Mouse (Mus musculus): ENCODE results near the gene Knl1. TPM values are rescaled to one million over a fixed set of nuclear protein-coding genes. Genes with fewer than 3 reads are reported as not detected.

Gene Knl1
- polyA plus RNA-seq, 1 experiment from 2014 or later: 38.1 TPM

DNA sequence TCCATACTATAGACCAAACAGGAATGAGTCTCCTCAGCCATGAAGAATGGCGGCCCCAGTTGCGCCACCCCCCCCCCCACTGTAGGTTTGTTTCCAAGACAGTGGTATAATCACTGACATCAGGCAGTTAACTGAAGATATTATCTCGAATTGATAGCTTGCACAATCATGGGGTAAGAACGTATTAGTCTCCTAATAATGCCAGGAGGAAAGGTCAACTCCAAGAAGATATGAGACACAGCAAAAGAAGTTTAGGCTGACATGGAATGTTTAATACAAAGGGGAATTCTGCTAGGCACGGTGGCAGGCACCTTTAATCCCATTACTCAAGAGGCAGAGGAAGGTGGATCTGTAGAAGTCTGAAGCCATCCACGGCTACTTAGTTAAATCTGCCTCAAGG lies 99.5 kb downstream of the Knl1 start:
- no peaks in the 10 kb centered on the region for H3K4me1 ChIP-seq
- H3K27ac ChIP-seq: no peak overlapping the region
- H3K36me3 ChIP-seq: peaks cover 87% of the 10 kb centered on the region
- no peaks in the 10 kb centered on the region for H3K27me3 ChIP-seq (replicated peaks)
- no peak overlapping the region for H3K4me2 ChIP-seq (replicated peaks)
- H3K4me3 ChIP-seq: no peak overlapping the region
- H3K9ac ChIP-seq: no peak overlapping the region
- 94% methylated on average over 6 of the region's 6 CpGs for WGBS
- no peak for ATAC-seq (ENCODE audit: low FRiP score, low read depth)
- H3K9me3 ChIP-seq: no peaks in the 10 kb centered on the region

GRCm38 (mm10) chr2:119147160-119147678 lies 100.3 kb downstream of the Knl1 start:
- ATAC-seq (ENCODE audit: low FRiP score, low read depth): no peak
- H3K27ac ChIP-seq: no peak overlapping the region

DNA sequence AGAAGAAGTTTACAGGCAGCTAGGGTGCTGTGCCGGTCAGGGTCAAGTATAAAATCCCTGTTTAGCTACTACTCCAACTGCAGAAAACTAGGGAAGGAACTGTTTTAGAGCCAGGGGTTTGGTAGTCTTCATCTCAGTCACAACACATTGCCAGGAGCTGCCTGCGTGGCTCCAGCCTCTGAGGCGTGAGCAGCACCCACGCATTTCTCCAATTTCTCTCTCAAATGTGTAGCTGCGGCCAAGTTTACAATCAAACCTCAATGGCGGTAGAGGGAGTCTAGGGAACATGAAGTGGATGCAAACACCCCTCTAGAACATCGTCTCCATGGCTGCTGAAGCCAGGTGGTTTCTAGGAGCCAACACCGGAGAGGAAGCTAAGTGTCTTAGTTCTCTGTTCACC lies 100.9 kb downstream of the Knl1 start:
- Histone ChIP-seq H3K9ac (no peak overlapping the region), H3K4me1 (no peaks in the 10 kb centered on the region), H3K4me3 (no peak overlapping the region), H3K4me2 (replicated peaks) (no peak overlapping the region), H3K9me3 (no peaks in the 10 kb centered on the region), H3K36me3 (peaks cover 87% of the 10 kb centered on the region), H3K27me3 (replicated peaks) (no peaks in the 10 kb centered on the region), H3K27ac (no peak overlapping the region)
- ATAC-seq (ENCODE audit: low FRiP score, low read depth): no peak
- WGBS: 93% methylated on average over 8 of the region's 8 CpGs

More at GRCm38 (mm10) chr2:119147160-119147678, 100.3 kb downstream of the Knl1 start:
- H3K9ac ChIP-seq: no peak overlapping the region
- H3K4me3 ChIP-seq: no peak overlapping the region
- no peak overlapping the region for H3K4me2 ChIP-seq (replicated peaks)
- H3K27me3 ChIP-seq (replicated peaks): no peaks in the 10 kb centered on the region
- WGBS: 94% methylated on average over 22 of the region's 22 CpGs
- H3K4me1 ChIP-seq: no peaks in the 10 kb centered on the region
- H3K36me3 ChIP-seq: peaks cover 87% of the 10 kb centered on the region
- H3K9me3 ChIP-seq: no peaks in the 10 kb centered on the region

- ATAC-seq (ENCODE audit: low FRiP score, low read depth): no peak
- no peaks in the 10 kb centered on the region for H3K9me3 ChIP-seq
- H3K27ac ChIP-seq: no peak overlapping the region
- H3K4me1 ChIP-seq: peaks cover 11% of the 10 kb centered on the region
- H3K27me3 ChIP-seq (replicated peaks): no peaks in the 10 kb centered on the region
- no peak overlapping the region for H3K4me2 ChIP-seq (replicated peaks)
- WGBS: 87% methylated on average over 6 of the region's 6 CpGs
- H3K9ac ChIP-seq: no peak overlapping the region
- H3K36me3 ChIP-seq: peaks cover 67% of the 10 kb centered on the region
- no peak overlapping the region for H3K4me3 ChIP-seq
Observed at GRCm38 (mm10) chr2:119152255-119152654, 105.3 kb downstream of the Knl1 start.

GRCm38 (mm10) chr2:119154683-119155082 lies 107.8 kb downstream of the Knl1 start:
- no peak overlapping the region for H3K4me3 ChIP-seq
- H3K27ac ChIP-seq: no peak overlapping the region
- H3K9ac ChIP-seq: no peak overlapping the region
- H3K9me3 ChIP-seq: no peaks in the 10 kb centered on the region
- 77% methylated on average over 2 of the region's 2 CpGs for WGBS
- H3K4me1 ChIP-seq: peaks cover 11% of the 10 kb centered on the region
- peaks cover 43% of the 10 kb centered on the region for H3K36me3 ChIP-seq
- H3K27me3 ChIP-seq (replicated peaks): no peaks in the 10 kb centered on the region
- ATAC-seq (ENCODE audit: low FRiP score, low read depth): no peak
- no peak overlapping the region for H3K4me2 ChIP-seq (replicated peaks)

Other genes starting within 250 kb of the Knl1 start
- 90.3 and 93.5 TPM in 2 replicates for gene Knstrn, start 233.1 kb upstream of the Knl1 start, polyA plus RNA-seq (2016; fragmentation: Nextera tagmentation; extraction: Ambion mirVana)
- 54.1 and 58.5 TPM in 2 replicates for gene Ivd, start 185.2 kb upstream of the Knl1 start, polyA plus RNA-seq (2016; fragmentation: Nextera tagmentation; extraction: Ambion mirVana)
- gene Bahd1, start 146.7 kb upstream of the Knl1 start, polyA plus RNA-seq (2016; fragmentation: Nextera tagmentation; extraction: Ambion mirVana): 8.1 and 8.6 TPM in 2 replicates
- gene Chst14, start 120.6 kb upstream of the Knl1 start, polyA plus RNA-seq (2016; fragmentation: Nextera tagmentation; extraction: Ambion mirVana): 18.3 and 18.4 TPM in 2 replicates
- gene Ccdc32, start 17.7 kb upstream of the Knl1 start, polyA plus RNA-seq (2016; fragmentation: Nextera tagmentation; extraction: Ambion mirVana): 28.0 and 28.8 TPM in 2 replicates
- gene Rpusd2, start 12.3 kb upstream of the Knl1 start, polyA plus RNA-seq (2016; fragmentation: Nextera tagmentation; extraction: Ambion mirVana): 6.6 TPM in 2 replicates
- gene Rad51, start 65.7 kb downstream of the Knl1 start, polyA plus RNA-seq (2016; fragmentation: Nextera tagmentation; extraction: Ambion mirVana): 31.9 and 34.0 TPM in 2 replicates
- 43.1 TPM in 2 replicates for gene Rmdn3, start 109.9 kb downstream of the Knl1 start, polyA plus RNA-seq (2016; fragmentation: Nextera tagmentation; extraction: Ambion mirVana)
- gene Gchfr, start 120.7 kb downstream of the Knl1 start, polyA plus RNA-seq (2016; fragmentation: Nextera tagmentation; extraction: Ambion mirVana): 3.5 TPM in 2 replicates
- gene Gm14137, start 127.4 kb downstream of the Knl1 start, polyA plus RNA-seq (2016; fragmentation: Nextera tagmentation; extraction: Ambion mirVana): 0.86 and 0.91 TPM in 2 replicates
- 46.5 and 49.3 TPM in 2 replicates for gene Zfyve19, start 161.5 kb downstream of the Knl1 start, polyA plus RNA-seq (2016; fragmentation: Nextera tagmentation; extraction: Ambion mirVana)
- gene Dnajc17, start 161.7 kb downstream of the Knl1 start, polyA plus RNA-seq (2016; fragmentation: Nextera tagmentation; extraction: Ambion mirVana): 24.9 and 27.2 TPM in 2 replicates
- not detected in 2 replicates for gene Ppp1r14d, start 182.8 kb downstream of the Knl1 start, polyA plus RNA-seq (2016; fragmentation: Nextera tagmentation; extraction: Ambion mirVana)
- 1.2 and 1.7 TPM in 2 replicates for gene Spint1, start 190.2 kb downstream of the Knl1 start, polyA plus RNA-seq (2016; fragmentation: Nextera tagmentation; extraction: Ambion mirVana)
- gene Rhov, start 224.2 kb downstream of the Knl1 start, polyA plus RNA-seq (2016; fragmentation: Nextera tagmentation; extraction: Ambion mirVana): 8.4 and 9.3 TPM in 2 replicates
- gene Vps18, start 241.6 kb downstream of the Knl1 start, polyA plus RNA-seq (2016; fragmentation: Nextera tagmentation; extraction: Ambion mirVana): 26.6 TPM in 2 replicates

All from neural tube, embryonic 12.5 days (tissue).